Mouse (Mus musculus): ENCODE results near the gene Xpc.

Gene Xpc

GRCm38 (mm10) chr6:91533359-91533758 is 17.7 kb upstream of the Xpc start:
- Histone ChIP-seq H3K36me3 (ENCODE audit: insufficient read depth, low read length) (peaks cover 7% of the 10 kb centered on the region; the same call in 1 of the 2 replicates), H3K9me3 (ENCODE audit: low read length) (no peaks in the 10 kb centered on the region), H3K27me3 (ENCODE audit: insufficient read depth, low read length) (peaks cover 4% of the 10 kb centered on the region; the same call in 1 of the 2 replicates), H3K4me1 (replicated peaks; ENCODE audit: low read depth, low read length) (peaks cover 10% of the 10 kb centered on the region), H3K4me3 (replicated peaks; ENCODE audit: low read length) (no peak overlapping the region)
- TF ChIP-seq POU5F1 (IDR thresholded peaks at IDR 0.05; ENCODE audit: borderline replicate concordance, low read length): no peak
- no peak for TF ChIP-seq NANOG (IDR thresholded peaks at IDR 0.05; ENCODE audit: borderline replicate concordance, low read length)
- TF ChIP-seq CTCF (conservative IDR thresholded peaks at IDR 0.05; ENCODE audit: low read length): no peak

GRCm38 (mm10) chr6:91532661-91533060 is 17.0 kb upstream of the Xpc start:
- TF ChIP-seq CTCF (conservative IDR thresholded peaks at IDR 0.05; ENCODE audit: low read length) (no peak), NANOG (IDR thresholded peaks at IDR 0.05; ENCODE audit: borderline replicate concordance, low read length) (no peak), POU5F1 (IDR thresholded peaks at IDR 0.05; ENCODE audit: borderline replicate concordance, low read length) (no peak)
- Histone ChIP-seq H3K4me1 (replicated peaks; ENCODE audit: low read depth, low read length) (peaks cover 15% of the 10 kb centered on the region), H3K9me3 (ENCODE audit: low read length) (no peaks in the 10 kb centered on the region), H3K27me3 (ENCODE audit: insufficient read depth, low read length) (peaks cover 4% of the 10 kb centered on the region; the same call in 1 of the 2 replicates), H3K36me3 (ENCODE audit: insufficient read depth, low read length) (peaks cover 10% of the 10 kb centered on the region; the same call in 1 of the 2 replicates), H3K4me3 (replicated peaks; ENCODE audit: low read length) (no peak overlapping the region)

GRCm38 (mm10) chr6:91531276-91531675 is 15.6 kb upstream of the Xpc start:
- no peaks in the 10 kb centered on the region for H3K9me3 ChIP-seq (ENCODE audit: low read length)
- H3K36me3 ChIP-seq (ENCODE audit: insufficient read depth, low read length): peaks cover 15% of the 10 kb centered on the region; the same call in 1 of the 2 replicates
- H3K27me3 ChIP-seq (ENCODE audit: insufficient read depth, low read length): peaks cover 4% of the 10 kb centered on the region; the same call in 1 of the 2 replicates
- TF ChIP-seq POU5F1 (IDR thresholded peaks at IDR 0.05; ENCODE audit: borderline replicate concordance, low read length): no peak
- no peak for TF ChIP-seq NANOG (IDR thresholded peaks at IDR 0.05; ENCODE audit: borderline replicate concordance, low read length)
- TF ChIP-seq CTCF (conservative IDR thresholded peaks at IDR 0.05; ENCODE audit: low read length): no peak
- H3K4me3 ChIP-seq (replicated peaks; ENCODE audit: low read length): no peak overlapping the region
- H3K4me1 ChIP-seq (replicated peaks; ENCODE audit: low read depth, low read length): peaks cover 17% of the 10 kb centered on the region

- Histone ChIP-seq H3K9me3 (ENCODE audit: low read length) (no peaks in the 10 kb centered on the region), H3K27me3 (ENCODE audit: insufficient read depth, low read length) (peaks cover 4% of the 10 kb centered on the region; the same call in 1 of the 2 replicates), H3K4me1 (replicated peaks; ENCODE audit: low read depth, low read length) (peaks cover 17% of the 10 kb centered on the region), H3K4me3 (replicated peaks; ENCODE audit: low read length) (no peak overlapping the region), H3K36me3 (ENCODE audit: insufficient read depth, low read length) (peaks cover 21% of the 10 kb centered on the region; the same call in 1 of the 2 replicates)
- no peak for TF ChIP-seq POU5F1 (IDR thresholded peaks at IDR 0.05; ENCODE audit: borderline replicate concordance, low read length)
- no peak for TF ChIP-seq NANOG (IDR thresholded peaks at IDR 0.05; ENCODE audit: borderline replicate concordance, low read length)
- TF ChIP-seq CTCF (conservative IDR thresholded peaks at IDR 0.05; ENCODE audit: low read length): no peak
Observed at GRCm38 (mm10) chr6:91530673-91531072, 15.0 kb upstream of the Xpc start.

DNA sequence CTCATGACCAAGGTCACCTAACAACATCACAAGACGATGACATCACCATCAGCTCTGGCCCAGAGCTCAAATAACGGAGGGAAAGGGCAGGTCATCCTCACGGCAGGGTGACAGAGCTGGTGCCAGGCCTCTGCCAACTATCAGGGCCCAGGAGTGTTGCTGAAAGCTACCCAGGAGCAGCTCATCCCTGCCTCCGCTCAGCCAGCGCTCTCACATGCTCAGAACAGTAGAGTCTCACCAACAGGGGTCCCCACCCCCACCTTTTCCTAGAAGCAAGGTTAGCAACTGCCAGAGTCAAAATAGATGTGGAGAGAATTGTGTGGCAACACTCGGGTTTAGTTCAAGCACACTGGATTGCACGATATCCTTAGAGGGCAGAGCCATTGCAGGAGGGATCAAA is 12.6 kb upstream of the Xpc start:
- no peak overlapping the region for H3K4me3 ChIP-seq (replicated peaks; ENCODE audit: low read length)
- H3K4me1 ChIP-seq (replicated peaks; ENCODE audit: low read depth, low read length): peaks cover 12% of the 10 kb centered on the region
- TF ChIP-seq CTCF (conservative IDR thresholded peaks at IDR 0.05; ENCODE audit: low read length) (no peak), NANOG (IDR thresholded peaks at IDR 0.05; ENCODE audit: borderline replicate concordance, low read length) (no peak), POU5F1 (IDR thresholded peaks at IDR 0.05; ENCODE audit: borderline replicate concordance, low read length) (no peak)
- no peaks in the 10 kb centered on the region; the same call in 1 of the 2 replicates for H3K27me3 ChIP-seq (ENCODE audit: insufficient read depth, low read length)
- no peaks in the 10 kb centered on the region for H3K9me3 ChIP-seq (ENCODE audit: low read length)
- peaks cover 44% of the 10 kb centered on the region for H3K36me3 ChIP-seq (ENCODE audit: insufficient read depth, low read length)

- TF ChIP-seq POU5F1 (IDR thresholded peaks at IDR 0.05; ENCODE audit: borderline replicate concordance, low read length): no peak
- TF ChIP-seq CTCF (conservative IDR thresholded peaks at IDR 0.05; ENCODE audit: low read length): peak; percentile 43
- H3K36me3 ChIP-seq (ENCODE audit: insufficient read depth, low read length): peaks cover 53% of the 10 kb centered on the region
- H3K4me1 ChIP-seq (replicated peaks; ENCODE audit: low read depth, low read length): peaks cover 8% of the 10 kb centered on the region; the same call in 1 of the 2 replicates
- no peak overlapping the region for H3K4me3 ChIP-seq (replicated peaks; ENCODE audit: low read length)
- no peaks in the 10 kb centered on the region for H3K9me3 ChIP-seq (ENCODE audit: low read length)
- H3K27me3 ChIP-seq (ENCODE audit: insufficient read depth, low read length): no peaks in the 10 kb centered on the region
Observed at GRCm38 (mm10) chr6:91527227-91527860, 11.7 kb upstream of the Xpc start.

DNA sequence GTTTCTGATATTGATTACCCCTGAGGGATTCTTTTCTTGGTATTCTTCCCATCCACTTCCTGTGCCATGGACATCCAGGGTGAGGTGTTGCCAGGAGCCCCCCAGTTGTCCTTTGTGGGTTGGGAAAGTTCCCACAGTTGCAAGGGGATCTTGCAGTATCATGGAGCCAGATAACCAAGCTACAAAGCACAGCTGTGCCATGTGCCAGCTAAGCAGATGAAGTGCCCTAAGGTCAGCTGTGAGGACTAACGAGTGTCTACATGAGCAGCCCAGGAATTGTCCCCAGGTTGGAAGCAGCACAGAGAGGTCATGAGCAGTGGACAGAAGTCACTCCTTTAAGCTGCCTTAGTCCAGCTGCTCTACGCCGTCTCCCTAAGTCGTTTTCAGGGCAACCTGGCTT is 9.9 kb upstream of the Xpc start:
- H3K9me3 ChIP-seq (ENCODE audit: low read length): no peaks in the 10 kb centered on the region
- H3K4me1 ChIP-seq (replicated peaks; ENCODE audit: low read depth, low read length): peaks cover 8% of the 10 kb centered on the region; the same call in 1 of the 2 replicates
- H3K36me3 ChIP-seq (ENCODE audit: insufficient read depth, low read length): peaks cover 71% of the 10 kb centered on the region
- H3K27me3 ChIP-seq (ENCODE audit: insufficient read depth, low read length): no peaks in the 10 kb centered on the region
- TF ChIP-seq NANOG (IDR thresholded peaks at IDR 0.05; ENCODE audit: borderline replicate concordance, low read length): no peak
- TF ChIP-seq CTCF (conservative IDR thresholded peaks at IDR 0.05; ENCODE audit: low read length): no peak
- no peak for TF ChIP-seq POU5F1 (IDR thresholded peaks at IDR 0.05; ENCODE audit: borderline replicate concordance, low read length)
- H3K4me3 ChIP-seq (replicated peaks; ENCODE audit: low read length): no peak overlapping the region

GRCm38 (mm10) chr6:91522816-91523215 is 7.1 kb upstream of the Xpc start:
- Histone ChIP-seq H3K36me3 (ENCODE audit: insufficient read depth, low read length) (peaks cover 88% of the 10 kb centered on the region), H3K9me3 (ENCODE audit: low read length) (no peaks in the 10 kb centered on the region), H3K4me1 (replicated peaks; ENCODE audit: low read depth, low read length) (peaks cover 7% of the 10 kb centered on the region; the same call in 1 of the 2 replicates), H3K27me3 (ENCODE audit: insufficient read depth, low read length) (no peaks in the 10 kb centered on the region), H3K4me3 (replicated peaks; ENCODE audit: low read length) (no peak overlapping the region)
- TF ChIP-seq NANOG (IDR thresholded peaks at IDR 0.05; ENCODE audit: borderline replicate concordance, low read length) (no peak), POU5F1 (IDR thresholded peaks at IDR 0.05; ENCODE audit: borderline replicate concordance, low read length) (no peak), CTCF (conservative IDR thresholded peaks at IDR 0.05; ENCODE audit: low read length) (no peak)
